Mouse (Mus musculus): ENCODE results near the gene N4bp3.

DNA sequence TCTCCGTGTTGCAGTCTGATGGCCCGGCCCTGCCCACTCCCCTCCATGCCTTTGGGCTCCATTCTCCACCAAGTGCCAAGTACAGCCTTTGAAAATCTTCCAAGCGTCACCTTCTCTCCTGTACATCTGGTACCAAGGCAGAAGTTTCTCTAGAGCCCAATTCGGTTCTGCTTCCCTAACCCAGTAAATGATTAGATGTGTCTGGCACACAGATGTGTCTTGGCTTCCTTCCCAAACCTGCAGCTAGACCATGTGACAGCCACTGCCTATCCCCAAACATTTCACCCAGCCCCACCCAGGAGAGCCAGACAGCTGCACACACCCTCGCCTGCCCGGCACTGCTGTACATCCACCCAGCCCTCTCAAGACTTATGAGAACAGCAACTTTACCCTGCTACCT is 8.1 kb upstream of the N4bp3 start:
- no peak for TF ChIP-seq CTCF (IDR thresholded peaks at IDR 0.05; ENCODE audit: extremely low read depth, insufficient read depth, low read length)
- TF ChIP-seq POLR2A (IDR thresholded peaks at IDR 0.05; ENCODE audit: extremely low read depth, insufficient read depth, low read length), result no peak
